Mouse (Mus musculus): ENCODE measurements around the gene Rsad2. TPM values are rescaled to one million over a fixed set of nuclear protein-coding genes. Genes with fewer than 3 reads are reported as not detected.

Gene Rsad2
- polyA plus RNA-seq, 1 experiment from 2014 or later = 0.27 TPM

DNA sequence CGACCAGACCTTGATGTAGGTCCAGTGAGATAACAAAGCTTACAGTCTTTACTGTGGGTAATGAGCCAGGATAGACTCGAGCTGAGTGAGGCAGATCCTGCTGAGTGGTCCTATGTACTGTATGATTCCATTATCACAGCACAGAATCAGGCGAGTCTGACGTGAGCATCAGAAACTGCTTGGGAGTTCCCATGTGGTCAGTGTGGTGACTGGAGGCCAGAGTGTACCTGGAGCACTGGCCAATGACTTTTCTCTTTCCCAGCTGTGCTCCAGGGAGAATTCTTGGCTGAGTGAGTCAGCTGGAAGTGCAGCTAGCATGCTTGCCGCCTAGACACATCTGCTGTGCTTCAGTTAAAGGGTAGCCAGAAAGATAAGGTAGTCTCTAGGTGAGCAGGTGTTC lies 1.6 kb downstream of the Rsad2 start:
- no peaks in the 10 kb centered on the region for H3K9me3 ChIP-seq (ENCODE audit: control insufficient read depth, low read depth, low read length)
- ATAC-seq (ENCODE audit: insufficient number of reproducible peaks, insufficient read depth, low FRiP score, low read depth) = no peak
- peaks cover 7% of the 10 kb centered on the region; the same call in 1 of the 2 replicates for H3K4me1 ChIP-seq (ENCODE audit: control insufficient read depth, insufficient read depth, low read length)
- H3K4me3 ChIP-seq (ENCODE audit: low read depth, low read length) = no peak overlapping the region
- H3K27ac ChIP-seq (ENCODE audit: low read length) = no peak overlapping the region
- no peak overlapping the region for H3K4me2 ChIP-seq (replicated peaks; ENCODE audit: low read depth, low read length)
- no peaks in the 10 kb centered on the region for H3K36me3 ChIP-seq (ENCODE audit: control insufficient read depth, insufficient read depth, low read length)
- 41% methylated on average over 5 of the region's 5 CpGs for WGBS
- no peaks in the 10 kb centered on the region for H3K27me3 ChIP-seq (ENCODE audit: control insufficient read depth, insufficient read depth, low read length)
- H3K9ac ChIP-seq (replicated peaks; ENCODE audit: low read depth, low read length) = no peak overlapping the region

DNA sequence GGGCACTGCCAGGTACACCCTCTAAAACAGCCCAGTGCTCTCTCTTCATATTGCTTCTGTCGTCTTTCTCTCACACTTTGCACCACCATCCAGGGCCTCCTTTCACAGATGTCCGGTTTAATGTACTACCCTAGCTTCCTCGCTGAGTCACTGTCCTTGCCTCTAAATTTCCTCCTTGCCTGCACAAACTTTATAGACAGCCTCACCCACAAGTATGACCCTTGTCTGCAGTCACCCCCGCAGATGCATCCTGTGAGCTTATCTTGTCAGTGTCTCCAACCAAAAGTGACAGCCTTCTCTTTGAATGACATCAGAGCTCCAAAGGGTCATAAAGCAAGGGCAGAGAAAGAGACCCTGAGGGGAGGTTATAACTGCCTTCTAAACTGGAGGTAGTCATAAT lies 3.3 kb downstream of the Rsad2 start:
- Histone ChIP-seq H3K27ac (ENCODE audit: low read length) (no peak overlapping the region), H3K9ac (replicated peaks; ENCODE audit: low read depth, low read length) (no peak overlapping the region), H3K4me2 (replicated peaks; ENCODE audit: low read depth, low read length) (no peak overlapping the region), H3K36me3 (ENCODE audit: control insufficient read depth, insufficient read depth, low read length) (no peaks in the 10 kb centered on the region), H3K4me1 (ENCODE audit: control insufficient read depth, insufficient read depth, low read length) (peaks cover 7% of the 10 kb centered on the region; the same call in 1 of the 2 replicates), H3K9me3 (ENCODE audit: control insufficient read depth, low read depth, low read length) (no peaks in the 10 kb centered on the region), H3K27me3 (ENCODE audit: control insufficient read depth, insufficient read depth, low read length) (no peaks in the 10 kb centered on the region), H3K4me3 (ENCODE audit: low read depth, low read length) (no peak overlapping the region)
- 60% methylated on average over 4 of the region's 4 CpGs for WGBS
- ATAC-seq (ENCODE audit: insufficient number of reproducible peaks, insufficient read depth, low FRiP score, low read depth) = no peak

DNA sequence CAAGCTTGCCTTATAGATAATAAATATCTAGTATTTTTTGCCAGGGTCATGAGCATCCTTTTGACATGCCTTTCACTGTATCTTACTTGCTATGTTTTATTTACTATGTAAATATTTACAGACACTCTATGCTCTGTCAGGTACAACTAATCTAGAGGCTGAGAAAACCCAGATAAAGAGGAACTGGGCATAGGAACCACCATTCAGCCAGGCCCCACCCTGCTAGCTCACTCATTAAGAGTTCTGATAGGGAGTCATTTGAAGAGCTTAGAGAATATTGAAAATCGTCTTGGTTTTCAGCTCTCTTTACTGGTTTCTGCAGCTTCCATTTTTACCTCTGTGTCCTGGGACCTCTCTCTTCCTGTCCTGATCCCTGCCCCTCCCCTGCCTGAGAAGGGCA lies 5.1 kb downstream of the Rsad2 start:
- Histone ChIP-seq H3K9me3 (ENCODE audit: control insufficient read depth, low read depth, low read length) (no peaks in the 10 kb centered on the region), H3K4me2 (replicated peaks; ENCODE audit: low read depth, low read length) (no peak overlapping the region), H3K27ac (ENCODE audit: low read length) (no peak overlapping the region), H3K4me1 (ENCODE audit: control insufficient read depth, insufficient read depth, low read length) (peaks cover 3% of the 10 kb centered on the region; the same call in 1 of the 2 replicates), H3K4me3 (ENCODE audit: low read depth, low read length) (no peak overlapping the region), H3K36me3 (ENCODE audit: control insufficient read depth, insufficient read depth, low read length) (no peaks in the 10 kb centered on the region), H3K27me3 (ENCODE audit: control insufficient read depth, insufficient read depth, low read length) (no peaks in the 10 kb centered on the region), H3K9ac (replicated peaks; ENCODE audit: low read depth, low read length) (no peak overlapping the region)
- ATAC-seq (ENCODE audit: insufficient number of reproducible peaks, insufficient read depth, low FRiP score, low read depth) = no peak
- WGBS = 33% methylated on average over 1 of the region's 1 CpGs

- no peak for ATAC-seq (ENCODE audit: insufficient number of reproducible peaks, insufficient read depth, low FRiP score, low read depth)
- WGBS = 97% methylated on average over 2 of the region's 2 CpGs
- Histone ChIP-seq H3K4me1 (ENCODE audit: control insufficient read depth, insufficient read depth, low read length) (no peaks in the 10 kb centered on the region), H3K4me2 (replicated peaks; ENCODE audit: low read depth, low read length) (no peak overlapping the region), H3K4me3 (ENCODE audit: low read depth, low read length) (no peak overlapping the region), H3K27ac (ENCODE audit: low read length) (no peak overlapping the region), H3K36me3 (ENCODE audit: control insufficient read depth, insufficient read depth, low read length) (no peaks in the 10 kb centered on the region), H3K9ac (replicated peaks; ENCODE audit: low read depth, low read length) (no peak overlapping the region), H3K9me3 (ENCODE audit: control insufficient read depth, low read depth, low read length) (no peaks in the 10 kb centered on the region), H3K27me3 (ENCODE audit: control insufficient read depth, insufficient read depth, low read length) (no peaks in the 10 kb centered on the region)
These were observed 6.8 kb downstream of the Rsad2 start for GRCm38 (mm10) chr12:26449483-26449882.

- Histone ChIP-seq H3K27ac (ENCODE audit: low read length) (no peak overlapping the region), H3K4me2 (replicated peaks; ENCODE audit: low read depth, low read length) (no peak overlapping the region), H3K4me1 (ENCODE audit: control insufficient read depth, insufficient read depth, low read length) (no peaks in the 10 kb centered on the region), H3K9ac (replicated peaks; ENCODE audit: low read depth, low read length) (no peak overlapping the region), H3K4me3 (ENCODE audit: low read depth, low read length) (no peak overlapping the region), H3K27me3 (ENCODE audit: control insufficient read depth, insufficient read depth, low read length) (no peaks in the 10 kb centered on the region), H3K9me3 (ENCODE audit: control insufficient read depth, low read depth, low read length) (no peaks in the 10 kb centered on the region), H3K36me3 (ENCODE audit: control insufficient read depth, insufficient read depth, low read length) (no peaks in the 10 kb centered on the region)
- no peak for ATAC-seq (ENCODE audit: insufficient number of reproducible peaks, insufficient read depth, low FRiP score, low read depth)
- WGBS = 74% methylated on average over 4 of the region's 4 CpGs
These were observed 9.7 kb downstream of the Rsad2 start for GRCm38 (mm10) chr12:26446377-26447045.

DNA sequence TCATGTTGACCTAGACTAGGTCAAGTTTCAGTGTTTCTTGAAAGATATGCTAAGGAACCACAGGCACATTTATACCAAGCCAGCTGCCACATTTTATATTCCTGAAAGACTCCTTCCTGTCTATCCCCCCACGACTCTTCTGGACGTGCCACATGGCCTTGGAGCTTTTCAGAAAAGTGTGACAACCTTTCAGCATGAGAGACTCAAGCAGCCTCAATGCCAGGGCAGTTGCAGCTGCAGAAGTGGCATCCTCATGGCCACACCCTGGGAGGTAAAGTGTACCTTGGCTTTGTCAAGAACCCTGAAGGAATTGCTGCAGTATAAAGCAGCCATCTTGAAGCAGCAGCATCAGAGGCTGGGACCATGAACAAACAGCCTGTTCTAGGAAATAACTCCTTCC lies 11.7 kb downstream of the Rsad2 start:
- Histone ChIP-seq H3K9ac (replicated peaks; ENCODE audit: low read depth, low read length) (no peak overlapping the region), H3K4me1 (ENCODE audit: control insufficient read depth, insufficient read depth, low read length) (no peaks in the 10 kb centered on the region)
- WGBS = 71% methylated on average over 2 of the region's 2 CpGs

DNA sequence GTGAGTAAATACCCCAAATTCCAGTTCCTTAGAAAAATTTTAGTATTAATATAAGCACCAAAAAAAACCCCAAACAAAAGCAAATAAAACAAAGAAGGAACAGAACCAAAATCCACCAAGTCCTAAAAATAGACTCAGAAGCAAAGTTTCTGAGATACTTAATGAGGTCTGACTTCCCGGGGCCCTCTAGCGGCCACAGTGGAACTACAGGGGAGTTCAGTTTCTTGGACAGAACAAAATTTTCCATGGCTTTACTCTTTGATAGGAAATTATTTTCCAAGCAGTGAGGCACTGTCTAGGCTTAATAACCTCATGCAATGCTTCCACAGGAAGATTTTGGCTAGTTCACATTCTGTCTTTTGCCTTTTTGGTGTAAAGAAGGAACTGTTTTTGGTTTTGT lies 12.2 kb downstream of the Rsad2 start:
- no peak overlapping the region for H3K4me2 ChIP-seq (replicated peaks; ENCODE audit: low read depth, low read length)
- H3K9ac ChIP-seq (replicated peaks; ENCODE audit: low read depth, low read length) = no peak overlapping the region
- no peaks in the 10 kb centered on the region for H3K4me1 ChIP-seq (ENCODE audit: control insufficient read depth, insufficient read depth, low read length)
- ATAC-seq (ENCODE audit: insufficient number of reproducible peaks, insufficient read depth, low FRiP score, low read depth) = no peak
- H3K36me3 ChIP-seq (ENCODE audit: control insufficient read depth, insufficient read depth, low read length) = no peaks in the 10 kb centered on the region
- WGBS = 3% methylated on average over 2 of the region's 2 CpGs
- H3K27ac ChIP-seq (ENCODE audit: low read length) = no peak overlapping the region
- H3K9me3 ChIP-seq (ENCODE audit: control insufficient read depth, low read depth, low read length) = no peaks in the 10 kb centered on the region
- no peaks in the 10 kb centered on the region for H3K27me3 ChIP-seq (ENCODE audit: control insufficient read depth, insufficient read depth, low read length)
- H3K4me3 ChIP-seq (ENCODE audit: low read depth, low read length) = no peak overlapping the region

More for the DNA sequence above, 11.7 kb downstream of the Rsad2 start:
- H3K9me3 ChIP-seq (ENCODE audit: control insufficient read depth, low read depth, low read length) = no peaks in the 10 kb centered on the region
- H3K36me3 ChIP-seq (ENCODE audit: control insufficient read depth, insufficient read depth, low read length) = no peaks in the 10 kb centered on the region
- ATAC-seq (ENCODE audit: insufficient number of reproducible peaks, insufficient read depth, low FRiP score, low read depth) = no peak
- H3K4me3 ChIP-seq (ENCODE audit: low read depth, low read length) = no peak overlapping the region
- H3K27me3 ChIP-seq (ENCODE audit: control insufficient read depth, insufficient read depth, low read length) = no peaks in the 10 kb centered on the region
- no peak overlapping the region for H3K27ac ChIP-seq (ENCODE audit: low read length)
- H3K4me2 ChIP-seq (replicated peaks; ENCODE audit: low read depth, low read length) = no peak overlapping the region

- H3K4me2 ChIP-seq (replicated peaks; ENCODE audit: low read depth, low read length) = no peak overlapping the region
- H3K27me3 ChIP-seq (ENCODE audit: control insufficient read depth, insufficient read depth, low read length) = no peaks in the 10 kb centered on the region
- H3K9ac ChIP-seq (replicated peaks; ENCODE audit: low read depth, low read length) = no peak overlapping the region
- no peak for ATAC-seq (ENCODE audit: insufficient number of reproducible peaks, insufficient read depth, low FRiP score, low read depth)
- H3K9me3 ChIP-seq (ENCODE audit: control insufficient read depth, low read depth, low read length) = no peaks in the 10 kb centered on the region
- H3K36me3 ChIP-seq (ENCODE audit: control insufficient read depth, insufficient read depth, low read length) = no peaks in the 10 kb centered on the region
- no peaks in the 10 kb centered on the region for H3K4me1 ChIP-seq (ENCODE audit: control insufficient read depth, insufficient read depth, low read length)
- no peak overlapping the region for H3K4me3 ChIP-seq (ENCODE audit: low read depth, low read length)
- H3K27ac ChIP-seq (ENCODE audit: low read length) = no peak overlapping the region
- WGBS = 45% methylated on average over 3 of the region's 3 CpGs
These were observed 16.9 kb downstream of the Rsad2 start for GRCm38 (mm10) chr12:26439366-26439765.

DNA sequence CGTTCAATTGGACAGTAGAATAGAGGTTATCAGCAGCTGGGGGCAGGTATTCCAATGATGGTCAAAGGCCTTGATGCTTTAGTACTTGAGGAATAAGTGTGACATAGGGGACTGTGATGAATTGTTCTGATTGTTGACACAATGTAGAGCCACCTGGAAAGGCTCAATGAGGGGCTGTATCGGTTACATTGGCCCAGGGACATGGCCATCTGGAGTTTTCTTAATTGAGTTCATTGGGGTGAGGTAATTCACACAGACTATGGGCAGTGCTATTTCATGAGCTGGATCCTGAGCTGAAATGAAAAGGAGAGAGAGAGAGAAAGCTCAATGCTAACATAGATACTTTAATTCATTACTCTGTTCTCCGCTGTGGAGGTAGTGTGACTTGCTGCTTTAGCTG lies 18.3 kb downstream of the Rsad2 start:
- H3K36me3 ChIP-seq (ENCODE audit: control insufficient read depth, insufficient read depth, low read length) = no peaks in the 10 kb centered on the region
- ATAC-seq (ENCODE audit: insufficient number of reproducible peaks, insufficient read depth, low FRiP score, low read depth) = no peak
- no peak overlapping the region for H3K4me2 ChIP-seq (replicated peaks; ENCODE audit: low read depth, low read length)
- H3K9me3 ChIP-seq (ENCODE audit: control insufficient read depth, low read depth, low read length) = no peaks in the 10 kb centered on the region
- H3K9ac ChIP-seq (replicated peaks; ENCODE audit: low read depth, low read length) = no peak overlapping the region
- H3K27me3 ChIP-seq (ENCODE audit: control insufficient read depth, insufficient read depth, low read length) = no peaks in the 10 kb centered on the region
- no peak overlapping the region for H3K4me3 ChIP-seq (ENCODE audit: low read depth, low read length)
- H3K4me1 ChIP-seq (ENCODE audit: control insufficient read depth, insufficient read depth, low read length) = no peaks in the 10 kb centered on the region
- 36% methylated on average over 3 of the region's 3 CpGs for WGBS
- H3K27ac ChIP-seq (ENCODE audit: low read length) = no peak overlapping the region
